Mouse (Mus musculus) layer of hippocampus, postnatal 14 days (tissue): ENCODE measurements at regions not wholly inside any gene's neighbourhood (a gene's known extent, or its start where the extent isn't known, plus 50 kb on each side); places are given as distances from the start of the nearest gene placed in this dataset.

Experiments
- DNase-seq, 2 experiments: peaks; one replicate each; pipeline ENCODE4 v3.0.0; 2021 to 2022; ENCODE audit warnings: low spot score in 2 of 2, mixed read lengths in 1 of 2

DNA sequence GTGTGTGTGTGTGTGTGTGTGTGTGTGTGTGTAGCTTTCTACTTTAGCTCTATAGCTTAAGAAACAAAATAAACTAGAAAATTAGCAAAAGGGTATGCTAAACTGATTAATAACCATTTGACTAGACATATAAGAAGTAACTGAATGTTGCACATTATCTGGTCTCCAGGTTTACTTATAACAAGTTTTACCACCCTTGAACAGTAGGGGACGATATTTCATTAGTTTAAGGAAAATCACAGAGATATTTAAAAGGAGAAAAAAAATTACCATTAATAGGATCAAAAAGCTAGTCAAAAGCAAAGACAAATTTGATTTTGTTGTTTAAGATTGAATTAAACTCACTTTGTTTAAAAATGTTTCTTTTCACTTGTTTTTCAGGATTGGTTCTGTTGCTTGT is 349.5 kb upstream of the Itga1 start:
- peak in 1 of 2 experiments; percentile 15 for DNase-seq

GRCm38 (mm10) chr13:115427091-115428033 is 325.6 kb upstream of the Itga1 start:
- DNase-seq, result no peak

DNA sequence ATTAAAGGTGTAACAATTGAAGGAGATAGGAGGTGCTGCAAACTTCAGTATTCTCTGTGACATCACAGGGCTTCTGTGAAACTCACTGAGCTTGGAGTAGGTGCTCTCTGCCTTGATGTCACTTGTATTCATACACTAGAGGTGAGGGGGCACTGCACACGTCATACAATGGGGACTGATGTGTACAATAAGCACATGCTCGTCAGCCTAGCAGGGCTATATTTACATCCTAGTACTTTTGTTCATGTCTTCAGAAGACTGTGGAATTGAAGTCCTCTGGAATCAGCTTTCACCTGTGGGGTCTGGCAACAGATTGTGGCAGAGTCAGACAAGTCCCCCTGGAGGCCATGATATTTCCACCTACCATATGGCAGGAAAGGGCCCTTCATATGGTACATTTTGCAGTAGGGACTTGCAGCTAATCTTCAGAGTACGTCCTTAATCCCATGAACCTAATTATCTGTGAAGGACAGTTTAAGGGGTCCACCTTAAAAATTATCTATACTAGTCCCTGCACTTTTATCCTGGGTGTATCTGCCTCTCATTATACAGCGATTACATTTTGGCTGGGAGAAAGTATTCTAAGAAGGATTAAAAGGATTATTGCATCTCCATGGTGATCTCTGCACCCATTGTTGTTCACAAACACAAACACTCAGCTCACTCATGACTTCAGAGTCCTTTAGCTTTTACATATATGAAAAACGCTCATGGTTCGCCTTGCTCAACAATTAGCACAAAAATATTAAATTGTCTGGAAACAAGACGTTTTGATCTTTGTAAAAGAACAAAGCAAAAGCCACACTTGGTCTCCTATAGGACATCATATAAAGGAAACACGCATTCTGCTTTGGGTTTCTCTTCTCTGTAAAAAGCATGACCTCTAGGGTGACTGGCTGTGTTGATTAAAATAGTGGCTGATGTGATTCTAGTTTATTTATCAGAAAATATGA is 324.1 kb upstream of the Itga1 start:
- DNase-seq, result no peak

- no peak for DNase-seq
Observed at GRCm38 (mm10) chr13:115423761-115424160, 322.0 kb upstream of the Itga1 start.

DNA sequence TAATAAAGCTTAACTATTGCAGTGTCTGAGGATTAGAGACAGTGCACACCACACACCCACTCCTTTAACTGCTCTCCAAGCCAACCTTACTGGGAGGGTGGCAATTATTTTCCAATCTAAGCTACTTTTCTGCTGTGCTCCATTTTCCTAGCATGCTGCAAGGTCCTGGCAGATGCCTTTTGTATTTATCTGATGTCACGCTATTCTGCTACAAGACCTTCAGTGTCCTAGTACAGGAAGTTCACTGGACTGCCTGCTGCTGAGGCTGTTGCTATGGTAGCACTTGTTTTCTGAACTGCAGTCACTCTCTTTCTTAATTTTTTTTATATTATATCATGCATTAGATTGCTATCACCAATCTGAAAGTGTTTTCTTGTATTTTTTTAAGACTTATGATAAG is 319.7 kb upstream of the Itga1 start:
- DNase-seq, result no peak

- DNase-seq, result no peak
Observed at GRCm38 (mm10) chr13:115417829-115418228, 316.1 kb upstream of the Itga1 start.

- DNase-seq, result no peak
Observed at GRCm38 (mm10) chr13:115413721-115414531, 312.2 kb upstream of the Itga1 start.

GRCm38 (mm10) chr13:115405916-115406315 is 304.2 kb upstream of the Itga1 start:
- no peak for DNase-seq

- DNase-seq, result no peak
Observed at GRCm38 (mm10) chr13:115400706-115401215, 299.0 kb upstream of the Itga1 start.

GRCm38 (mm10) chr13:115379682-115380081 is 277.9 kb upstream of the Itga1 start:
- no peak for DNase-seq

DNA sequence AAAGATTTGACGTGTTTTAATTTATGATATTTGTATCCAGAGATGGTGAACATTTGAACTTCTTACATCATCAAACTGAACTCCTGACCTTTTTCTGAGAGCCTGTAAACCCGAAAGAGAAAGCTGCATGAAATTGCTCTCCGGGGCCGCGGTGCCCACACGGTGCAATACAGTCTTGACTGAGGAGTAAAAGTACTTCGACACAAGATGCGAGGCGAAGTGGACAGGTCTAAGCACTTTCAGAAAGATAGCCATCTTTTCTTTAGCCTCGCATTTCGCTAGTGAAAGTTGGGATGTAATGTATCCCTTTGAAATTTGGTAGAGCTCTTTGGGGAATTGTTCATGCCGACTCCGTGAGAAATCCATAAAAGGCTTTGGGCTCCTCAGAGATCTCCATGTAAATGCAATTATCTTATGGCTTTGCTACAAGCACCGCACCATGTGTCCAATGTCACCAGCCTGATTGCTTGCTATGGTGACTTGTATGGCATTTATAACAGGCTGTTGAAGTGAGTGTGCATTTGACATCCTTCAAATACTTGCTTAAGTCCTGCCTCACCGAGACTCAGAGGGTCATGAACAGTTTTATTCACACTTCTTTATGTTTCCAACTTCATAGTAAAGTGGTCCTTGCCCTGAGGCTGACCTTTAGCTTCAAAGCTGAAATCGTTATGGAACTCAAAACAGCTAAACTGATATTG is 274.6 kb upstream of the Itga1 start:
- DNase-seq, result no peak

GRCm38 (mm10) chr13:115361457-115361856 is 259.7 kb upstream of the Itga1 start:
- no peak for DNase-seq

GRCm38 (mm10) chr13:115347022-115347398 is 245.2 kb upstream of the Itga1 start:
- peak in 1 of 2 experiments; percentile 18 for DNase-seq

GRCm38 (mm10) chr13:115346115-115347021 is 244.6 kb upstream of the Itga1 start:
- peak; percentile 5 to 37 for DNase-seq

DNA sequence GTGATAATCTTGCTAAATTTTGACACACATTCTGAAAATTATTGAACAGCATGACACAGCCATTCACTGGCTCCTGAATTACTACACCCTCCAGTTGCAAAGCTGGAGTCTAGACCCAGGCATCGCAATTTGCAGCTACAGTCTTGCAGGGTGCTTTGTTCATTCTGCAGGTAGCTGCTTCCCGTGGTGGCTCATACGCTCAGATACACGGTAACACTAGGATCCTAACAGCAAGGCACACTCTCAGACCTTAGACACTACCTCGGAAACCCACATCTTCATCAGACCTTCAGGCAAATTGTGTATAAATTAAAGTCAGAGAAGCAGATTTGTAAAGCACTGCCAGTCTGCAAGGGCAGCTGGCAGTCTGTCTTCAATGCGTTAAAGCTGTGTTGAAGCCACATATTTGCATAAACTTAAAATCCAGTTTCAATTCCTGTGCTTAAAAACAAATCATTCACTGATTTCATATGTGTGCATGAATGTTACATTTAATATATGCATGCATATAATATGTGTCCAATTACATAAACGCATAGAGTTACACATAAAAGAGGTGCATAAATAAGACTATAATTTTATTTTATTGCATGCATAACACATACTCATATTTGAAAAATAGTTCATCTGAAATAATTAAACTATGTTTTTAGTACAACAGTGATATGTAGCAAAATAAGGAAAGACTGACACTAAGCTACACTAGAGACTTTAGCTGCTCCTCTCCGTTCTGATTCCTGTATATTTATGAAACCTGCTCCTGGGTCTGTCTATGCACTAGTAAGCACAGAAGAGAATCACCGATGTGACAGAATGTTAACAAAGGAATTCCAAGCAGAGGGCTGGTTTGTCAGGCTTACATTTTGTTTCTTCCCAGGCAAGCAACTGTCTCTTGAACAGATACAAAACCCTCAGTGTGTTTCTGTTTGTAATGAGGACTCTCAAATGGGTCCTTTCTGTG is 227.5 kb upstream of the Itga1 start:
- peak in 1 of 2 experiments; percentile 2 for DNase-seq

- no peak for DNase-seq
Observed at GRCm38 (mm10) chr13:115326294-115326693, 224.5 kb upstream of the Itga1 start.

DNA sequence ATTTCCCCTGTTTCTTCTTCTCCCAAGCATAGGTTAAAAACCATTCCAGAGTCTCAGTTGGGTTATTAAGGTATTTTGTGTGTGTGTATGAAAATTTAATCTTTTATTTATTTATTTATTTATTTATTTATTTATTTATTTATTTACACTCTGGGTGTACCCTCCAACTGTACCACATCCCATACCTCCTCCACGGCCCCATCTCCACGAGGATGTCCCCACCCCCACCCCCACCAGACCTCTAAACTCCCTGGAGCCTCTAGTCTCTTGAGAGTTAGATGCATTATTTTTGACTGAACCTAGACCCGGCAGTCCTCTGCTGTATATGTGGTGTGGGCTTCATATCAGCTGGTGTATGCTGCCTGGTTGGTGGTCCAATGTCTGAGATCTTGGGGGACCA is 214.9 kb upstream of the Itga1 start:
- DNase-seq, result no peak

GRCm38 (mm10) chr13:115308586-115308985 is 206.8 kb upstream of the Itga1 start:
- DNase-seq, result no peak
